Mouse (Mus musculus): ENCODE results near the gene Lcat. TPM values are rescaled to one million over a fixed set of nuclear protein-coding genes. Genes with fewer than 3 reads are reported as not detected.
A peak's percentile ranks its signal among the peaks of the same experiment; 100 is the strongest.

Gene Lcat
- polyA plus RNA-seq, 1 experiment from 2014 or later = 2.1 TPM

DNA sequence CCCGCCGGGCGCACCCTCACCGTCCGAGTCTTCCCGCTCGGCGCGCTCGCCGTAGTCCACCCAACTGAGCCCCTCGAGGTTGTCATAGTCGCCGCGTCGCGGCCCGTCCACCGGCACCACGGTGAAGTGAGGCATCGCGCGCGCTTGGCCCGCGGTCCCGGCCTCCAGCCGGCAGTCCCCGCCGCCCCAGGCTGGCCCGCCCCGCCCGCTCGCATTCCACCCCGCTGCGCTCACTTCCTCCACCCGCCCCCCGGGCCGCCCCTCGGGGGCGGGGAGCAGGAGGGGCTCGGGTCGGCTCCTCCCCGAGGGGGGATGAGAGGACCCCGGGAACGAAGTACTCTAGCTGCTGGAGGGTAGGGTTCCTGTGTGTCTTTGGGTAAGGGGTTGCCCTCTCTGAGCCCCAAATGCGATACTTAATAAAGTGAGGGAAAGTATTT is 22.7 kb upstream of the Lcat start, which contains the start of gene Slc12a4:
TSS of gene Slc12a4 (minus strand) at position 193 of the 437 bp plus-strand sequence.
- peak within 1 kb of the TSS; percentile 86 for H3K4me2 ChIP-seq (replicated peaks)
- H3K9me3 ChIP-seq = no peaks in the 10 kb centered on the region
- no peaks in the 10 kb centered on the region for H3K27me3 ChIP-seq (replicated peaks)
- WGBS = under 1% methylated on average over 43 of the region's 47 CpGs
- no peaks in the 10 kb centered on the region for H3K36me3 ChIP-seq
- H3K4me1 ChIP-seq (replicated peaks) = peaks cover 30% of the 10 kb centered on the region
- H3K9ac ChIP-seq = peak within 1 kb of the TSS; percentile 86
- peak within 1 kb of the TSS; percentile 78 for H3K4me3 ChIP-seq (replicated peaks)
- H3K27ac ChIP-seq = peak within 1 kb of the TSS; percentile 95
- ATAC-seq = peak; percentile 94

DNA sequence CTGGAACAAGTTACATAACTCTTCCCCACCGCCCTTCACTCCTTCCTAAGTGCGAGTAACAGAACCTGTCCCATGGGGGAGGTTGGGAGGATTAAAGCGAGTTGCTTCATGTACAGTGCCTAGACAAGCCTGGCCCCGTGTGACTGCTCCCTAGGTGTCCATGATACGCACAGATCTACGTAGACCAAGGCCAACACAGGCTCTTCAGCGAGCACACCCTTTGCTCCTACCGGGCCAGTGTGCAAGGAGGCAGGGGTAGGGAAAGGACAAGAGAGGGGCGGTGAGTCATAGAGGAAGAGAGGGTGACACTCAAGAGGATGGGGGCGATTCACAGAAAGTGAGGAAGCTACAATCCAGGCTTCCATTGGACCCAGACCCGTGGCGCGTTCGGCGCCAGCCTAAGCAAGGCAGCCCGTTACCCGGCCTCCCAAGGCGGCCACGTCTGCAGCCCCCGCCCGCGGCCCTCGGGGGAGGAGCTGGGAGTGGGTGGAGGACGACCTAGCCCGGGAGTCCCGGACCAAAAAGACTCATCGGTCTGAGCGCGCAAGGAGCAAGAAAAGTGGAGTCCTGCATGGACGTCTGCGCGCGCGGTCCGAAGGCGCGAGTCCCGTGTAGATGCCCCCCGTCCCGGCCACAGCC is 22.2 kb upstream of the Lcat start:
- no peaks in the 10 kb centered on the region for H3K27me3 ChIP-seq (replicated peaks)
- ATAC-seq = peak; percentile 81
- H3K4me3 ChIP-seq (replicated peaks) = peak overlapping the region; percentile 78
- H3K27ac ChIP-seq = peak overlapping the region; percentile 95
- peak overlapping the region; percentile 86 for H3K4me2 ChIP-seq (replicated peaks)
- peak overlapping the region; percentile 86 for H3K9ac ChIP-seq
- WGBS = 2% methylated on average over 40 of the region's 40 CpGs
- H3K9me3 ChIP-seq = no peaks in the 10 kb centered on the region
- H3K4me1 ChIP-seq (replicated peaks) = peaks cover 31% of the 10 kb centered on the region
- no peaks in the 10 kb centered on the region for H3K36me3 ChIP-seq

DNA sequence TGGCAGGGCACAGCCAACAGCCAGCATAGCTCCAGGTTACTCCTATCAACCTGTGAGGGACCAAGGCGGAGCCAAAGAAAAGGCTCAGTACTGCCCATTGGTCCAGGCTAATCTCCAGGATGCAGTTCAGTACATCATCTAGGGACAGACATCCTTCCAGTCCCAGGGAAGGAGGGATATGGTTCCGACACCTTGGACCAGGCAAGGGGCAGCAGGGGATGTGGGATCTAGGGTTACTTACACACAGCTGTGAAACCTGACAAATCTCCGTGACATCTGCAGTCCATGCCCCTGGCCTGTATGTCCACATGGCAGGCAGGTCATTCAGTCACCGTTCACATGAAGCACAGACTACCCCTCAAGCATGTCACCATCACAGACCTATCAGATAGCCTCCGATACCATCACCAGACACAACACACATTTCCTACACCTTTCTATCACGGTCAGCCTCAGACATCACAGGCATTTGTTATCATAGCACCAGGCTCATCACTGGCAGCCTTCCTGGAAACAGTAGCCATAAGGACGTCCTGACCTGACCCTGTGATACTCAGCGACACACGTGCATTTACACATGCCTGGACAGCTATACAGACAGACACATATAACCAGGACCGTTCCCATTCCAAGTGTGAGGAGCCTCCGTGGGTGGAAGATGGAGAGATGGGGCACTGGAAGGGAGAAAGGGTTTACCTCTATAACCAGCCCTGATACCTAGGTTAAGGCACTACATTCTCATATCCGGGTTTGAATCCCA is 21.5 kb upstream of the Lcat start:
- Histone ChIP-seq H3K27ac (no peak overlapping the region), H3K4me1 (replicated peaks) (peaks cover 32% of the 10 kb centered on the region), H3K9ac (peak overlapping the region; percentile 86), H3K4me2 (replicated peaks) (peak overlapping the region; percentile 86), H3K4me3 (replicated peaks) (peak overlapping the region; percentile 78), H3K27me3 (replicated peaks) (no peaks in the 10 kb centered on the region), H3K36me3 (no peaks in the 10 kb centered on the region; the same call in 1 of the 2 replicates), H3K9me3 (no peaks in the 10 kb centered on the region)
- ATAC-seq = no peak; the same call in 1 of the 2 replicates
- WGBS = 51% methylated on average over 12 of the region's 12 CpGs

DNA sequence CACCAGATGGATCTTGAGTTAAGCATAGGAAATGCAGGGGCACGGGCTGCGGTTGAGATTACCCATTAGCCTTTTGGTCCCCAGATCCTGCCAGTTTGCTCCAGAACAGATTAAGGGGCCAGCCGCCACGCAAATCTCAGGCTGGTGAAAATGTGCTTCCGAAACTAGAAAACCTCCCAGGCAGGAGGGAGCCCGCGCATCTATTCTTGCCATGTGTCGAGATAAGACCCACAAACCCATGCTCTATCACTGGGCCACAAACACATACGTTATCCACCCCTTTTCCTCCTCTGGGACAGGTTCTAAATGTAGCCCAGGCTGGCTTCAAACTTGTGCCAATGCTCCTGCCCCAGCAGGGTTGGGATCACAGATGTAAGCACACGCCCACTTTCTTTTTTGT is 18.4 kb upstream of the Lcat start:
- no peak for ATAC-seq
- Histone ChIP-seq H3K4me1 (replicated peaks) (peaks cover 25% of the 10 kb centered on the region), H3K27me3 (replicated peaks) (no peaks in the 10 kb centered on the region), H3K27ac (no peak overlapping the region), H3K36me3 (no peaks in the 10 kb centered on the region; the same call in none of the 2 replicates), H3K4me3 (replicated peaks) (no peak overlapping the region), H3K9ac (no peak overlapping the region), H3K4me2 (replicated peaks) (no peak overlapping the region), H3K9me3 (no peaks in the 10 kb centered on the region)
- WGBS = 87% methylated on average over 10 of the region's 10 CpGs

DNA sequence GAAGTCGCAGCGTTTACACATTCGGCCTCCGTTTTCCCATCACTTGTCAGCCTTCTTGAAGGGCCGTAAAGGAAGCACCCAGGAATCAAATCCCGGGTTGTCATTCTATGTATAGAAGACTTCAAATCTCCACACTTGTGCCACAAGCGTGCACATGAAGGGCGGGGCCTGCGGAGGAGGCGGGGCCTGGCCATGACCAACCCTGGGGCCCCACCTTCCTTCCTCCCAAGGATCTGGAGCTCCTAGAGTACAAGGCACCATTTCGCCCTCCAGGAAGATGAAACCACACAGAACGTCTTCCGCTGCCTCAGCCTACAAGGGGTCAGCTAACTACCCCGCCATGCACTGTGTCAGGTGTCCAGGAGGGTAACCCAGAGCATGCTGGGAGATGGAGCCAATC is 17.9 kb upstream of the Lcat start:
- no peak overlapping the region for H3K4me2 ChIP-seq (replicated peaks)
- no peak overlapping the region for H3K27ac ChIP-seq
- H3K27me3 ChIP-seq (replicated peaks) = no peaks in the 10 kb centered on the region
- no peak overlapping the region for H3K9ac ChIP-seq
- 84% methylated on average over 14 of the region's 14 CpGs for WGBS
- no peak overlapping the region for H3K4me3 ChIP-seq (replicated peaks)
- peaks cover 23% of the 10 kb centered on the region for H3K4me1 ChIP-seq (replicated peaks)
- H3K9me3 ChIP-seq = no peaks in the 10 kb centered on the region
- no peaks in the 10 kb centered on the region; the same call in none of the 2 replicates for H3K36me3 ChIP-seq
- no peak for ATAC-seq

DNA sequence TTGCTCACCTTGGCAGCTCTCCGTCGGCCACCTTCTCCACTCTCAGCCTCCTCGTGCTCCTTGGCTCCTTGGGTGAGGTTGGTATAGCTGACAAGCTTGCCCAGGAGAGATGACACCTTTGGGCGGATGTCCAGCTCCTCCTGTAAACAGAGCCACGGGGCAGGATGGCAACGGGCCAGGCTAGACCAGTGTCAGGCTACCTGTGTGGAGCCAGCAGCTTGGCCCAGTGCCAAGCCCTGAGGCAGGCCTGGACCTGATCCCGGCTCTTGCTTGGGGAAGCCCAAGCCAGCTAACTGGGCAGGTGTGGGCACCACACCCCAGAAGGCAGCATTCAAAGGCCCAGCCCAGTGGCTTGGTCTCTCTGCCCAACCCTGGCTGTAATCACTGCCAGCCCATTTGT is 16.2 kb upstream of the Lcat start:
- H3K9me3 ChIP-seq = no peaks in the 10 kb centered on the region
- whole genome bisulfite sequencing = 77% methylated on average over 7 of the region's 7 CpGs
- no peak overlapping the region for H3K9ac ChIP-seq
- H3K27me3 ChIP-seq (replicated peaks) = no peaks in the 10 kb centered on the region
- no peaks in the 10 kb centered on the region; the same call in none of the 2 replicates for H3K36me3 ChIP-seq
- no peak overlapping the region for H3K4me3 ChIP-seq (replicated peaks)
- ATAC-seq = peak; percentile 66; the same call in 1 of the 2 replicates
- H3K27ac ChIP-seq = no peak overlapping the region
- peaks cover 13% of the 10 kb centered on the region for H3K4me1 ChIP-seq (replicated peaks)
- no peak overlapping the region for H3K4me2 ChIP-seq (replicated peaks)

DNA sequence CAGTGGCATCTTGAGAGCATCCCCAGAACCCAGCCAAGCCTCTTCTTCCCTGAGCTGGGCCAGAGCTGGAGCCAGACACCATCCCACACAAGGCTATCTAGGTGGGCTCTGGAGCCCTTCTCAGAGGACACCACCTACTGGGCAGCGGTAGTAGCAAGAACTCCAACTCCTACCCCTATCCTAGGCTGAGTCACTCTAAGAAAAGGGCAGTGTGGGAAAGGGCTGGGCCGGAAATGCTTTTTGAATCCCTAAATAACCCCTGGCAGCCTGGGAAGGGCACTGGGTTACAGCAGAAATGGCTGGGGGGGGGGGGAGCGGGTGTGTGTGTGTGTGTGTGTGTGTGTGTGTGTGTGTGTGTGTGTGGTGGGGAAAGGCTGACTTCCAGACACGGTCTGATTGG is 14.6 kb upstream of the Lcat start:
- 69% methylated on average over 4 of the region's 4 CpGs for WGBS
- Histone ChIP-seq H3K4me2 (replicated peaks) (no peak overlapping the region), H3K27me3 (replicated peaks) (no peaks in the 10 kb centered on the region), H3K9ac (no peak overlapping the region), H3K27ac (no peak overlapping the region), H3K4me1 (replicated peaks) (0 out of 2 replicates have a peak, but pooled peaks cover 2% of the 10 kb centered on the region), H3K9me3 (no peaks in the 10 kb centered on the region), H3K4me3 (replicated peaks) (no peak overlapping the region), H3K36me3 (peaks cover 6% of the 10 kb centered on the region)
- no peak for ATAC-seq

DNA sequence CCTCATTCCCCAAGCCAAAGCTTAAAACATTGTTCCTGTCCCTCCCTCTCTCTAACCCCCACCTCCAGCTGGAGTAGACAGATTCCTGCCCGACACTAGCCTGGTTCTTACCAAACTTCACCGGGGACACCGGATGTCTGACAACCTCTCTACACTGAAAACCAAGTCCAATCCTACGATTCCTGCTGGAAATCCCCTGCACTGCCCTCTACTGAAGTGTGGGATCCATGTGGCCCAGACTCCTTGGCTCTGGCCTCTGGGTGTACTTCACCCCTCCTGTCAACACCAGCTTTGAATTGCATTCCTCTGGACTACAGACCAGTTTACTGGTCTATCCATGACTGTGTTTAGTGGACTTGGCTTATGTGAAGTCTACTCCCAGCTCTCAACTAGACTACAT is 13.4 kb upstream of the Lcat start:
- 93% methylated on average over 4 of the region's 4 CpGs for WGBS
- H3K9ac ChIP-seq = no peak overlapping the region

DNA sequence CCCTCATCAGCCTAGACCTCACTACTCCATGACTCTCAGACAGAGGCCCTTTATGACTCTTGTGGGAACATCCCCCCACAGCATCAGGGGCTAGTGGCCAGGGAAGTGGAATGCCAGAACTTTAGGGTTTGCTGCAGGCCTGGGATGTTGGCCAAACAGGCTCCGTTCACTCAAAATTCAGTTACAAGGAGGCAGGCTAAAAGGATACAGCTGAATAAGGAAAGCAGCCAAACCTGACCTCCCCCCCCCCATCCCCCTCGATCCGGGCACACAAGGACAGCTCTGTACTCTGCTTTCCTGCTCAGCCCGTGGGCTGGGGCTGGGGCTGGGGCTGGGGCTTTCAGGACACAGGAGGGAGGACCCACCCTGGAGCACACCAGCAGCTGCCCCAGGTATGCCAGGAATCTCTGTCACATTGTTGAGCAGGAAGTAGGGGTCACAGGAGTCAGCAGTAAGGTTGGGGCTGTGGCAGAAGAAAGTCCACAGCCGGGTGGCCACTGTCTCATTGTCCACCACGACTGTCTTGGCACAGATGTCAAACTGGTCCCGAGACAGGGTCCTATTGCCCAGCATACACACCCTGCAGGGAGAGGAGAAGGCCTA is 8.0 kb upstream of the Lcat start:
- 0 out of 2 replicates have a peak, but pooled peaks have one; percentile 21 for ATAC-seq
- 26% methylated on average over 7 of the region's 7 CpGs for WGBS
- H3K36me3 ChIP-seq = peaks cover 15% of the 10 kb centered on the region; the same call in 1 of the 2 replicates

More for the DNA sequence above, 13.4 kb upstream of the Lcat start:
- no peaks in the 10 kb centered on the region for H3K9me3 ChIP-seq
- ATAC-seq = no peak
- 0 out of 2 replicates have a peak, but pooled peaks cover 2% of the 10 kb centered on the region for H3K4me1 ChIP-seq (replicated peaks)
- H3K4me3 ChIP-seq (replicated peaks) = no peak overlapping the region
- no peaks in the 10 kb centered on the region for H3K27me3 ChIP-seq (replicated peaks)
- peaks cover 6% of the 10 kb centered on the region for H3K36me3 ChIP-seq
- no peak overlapping the region for H3K4me2 ChIP-seq (replicated peaks)
- H3K27ac ChIP-seq = no peak overlapping the region

DNA sequence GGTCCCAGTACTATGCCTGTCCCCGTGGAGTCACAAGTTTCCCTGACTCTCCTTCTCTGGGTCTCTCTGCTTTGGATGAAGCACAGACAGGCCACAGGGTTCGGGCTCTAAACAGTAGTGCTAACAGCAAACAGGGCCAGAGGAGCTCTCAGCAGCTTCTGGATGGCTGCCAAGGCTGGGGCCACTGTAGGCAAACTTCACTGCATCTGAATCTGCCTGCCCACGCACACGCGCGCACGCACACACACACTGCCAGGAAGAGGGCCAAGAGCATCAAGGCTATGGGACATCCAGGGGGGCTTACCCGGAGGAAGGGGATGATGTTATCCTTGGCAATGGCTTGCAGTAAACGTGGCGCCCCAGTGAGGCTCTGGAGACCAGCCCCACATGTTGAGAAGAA is 6.2 kb upstream of the Lcat start:
- no peak overlapping the region for H3K9ac ChIP-seq
- H3K27me3 ChIP-seq (replicated peaks) = no peaks in the 10 kb centered on the region
- 57% methylated on average over 10 of the region's 10 CpGs for WGBS
- H3K4me2 ChIP-seq (replicated peaks) = no peak overlapping the region
- ATAC-seq = peak; percentile 59
- no peaks in the 10 kb centered on the region for H3K9me3 ChIP-seq
- H3K4me3 ChIP-seq (replicated peaks) = no peak overlapping the region
- H3K36me3 ChIP-seq = peaks cover 22% of the 10 kb centered on the region; the same call in 1 of the 2 replicates
- H3K27ac ChIP-seq = no peak overlapping the region
- peaks cover 7% of the 10 kb centered on the region for H3K4me1 ChIP-seq (replicated peaks)

More for the DNA sequence above, 8.0 kb upstream of the Lcat start:
- Histone ChIP-seq H3K9me3 (no peaks in the 10 kb centered on the region), H3K4me1 (replicated peaks) (peaks cover 7% of the 10 kb centered on the region), H3K4me3 (replicated peaks) (no peak overlapping the region), H3K4me2 (replicated peaks) (no peak overlapping the region), H3K9ac (no peak overlapping the region), H3K27me3 (replicated peaks) (no peaks in the 10 kb centered on the region), H3K27ac (no peak overlapping the region)

DNA sequence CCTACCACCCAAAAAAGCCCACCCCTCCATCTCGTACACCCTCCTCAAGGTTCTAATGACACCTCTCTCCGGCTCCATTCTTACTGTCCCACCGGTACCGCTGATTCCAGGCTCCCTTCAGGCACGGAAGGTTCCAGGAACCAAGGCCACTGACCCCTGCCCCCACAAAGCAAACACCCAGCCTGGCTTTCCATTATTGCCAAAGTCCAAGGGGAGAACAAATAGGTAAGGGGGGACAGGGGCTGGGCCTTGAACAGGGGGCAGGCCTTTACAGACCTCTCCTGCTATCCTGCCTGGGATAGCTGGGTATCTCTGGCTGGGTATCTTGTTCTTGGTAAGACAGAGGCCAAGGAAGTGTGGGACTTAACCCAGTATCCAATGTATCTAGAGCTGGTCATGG is 640 bp downstream of the Lcat start:
- H3K9me3 ChIP-seq = no peaks in the 10 kb centered on the region
- H3K27me3 ChIP-seq (replicated peaks) = no peaks in the 10 kb centered on the region
- no peak overlapping the region for H3K9ac ChIP-seq
- H3K27ac ChIP-seq = no peak overlapping the region
- WGBS = 92% methylated on average over 5 of the region's 5 CpGs
- H3K4me1 ChIP-seq (replicated peaks) = 0 out of 2 replicates have a peak, but pooled peaks cover 4% of the 10 kb centered on the region
- no peak overlapping the region for H3K4me2 ChIP-seq (replicated peaks)
- H3K36me3 ChIP-seq = peaks cover 10% of the 10 kb centered on the region; the same call in 1 of the 2 replicates
- no peak overlapping the region for H3K4me3 ChIP-seq (replicated peaks)
- no peak for ATAC-seq

DNA sequence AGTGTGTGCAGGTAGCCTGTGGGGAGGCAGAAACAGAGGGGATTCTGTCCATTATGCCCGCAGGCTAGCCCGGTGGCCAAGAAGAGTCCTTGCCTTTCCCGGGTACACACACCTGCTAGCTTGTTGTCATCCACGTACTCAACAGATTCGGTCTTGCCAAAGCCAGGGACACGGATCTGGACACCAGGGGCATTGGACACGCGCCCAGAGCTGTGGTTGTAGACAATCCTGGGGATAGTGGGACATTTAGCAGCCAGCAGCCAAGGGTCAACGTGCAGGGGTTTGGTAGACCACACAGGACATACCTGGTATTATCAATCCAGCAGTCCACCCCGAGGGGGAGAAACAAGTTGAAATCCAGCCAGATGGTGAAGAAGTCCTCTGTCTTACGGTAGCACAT is 1.2 kb downstream of the Lcat start:
- no peaks in the 10 kb centered on the region for H3K27me3 ChIP-seq (replicated peaks)
- 0 out of 2 replicates have a peak, but pooled peaks cover 4% of the 10 kb centered on the region for H3K4me1 ChIP-seq (replicated peaks)
- WGBS = 90% methylated on average over 11 of the region's 11 CpGs
- H3K27ac ChIP-seq = no peak overlapping the region
- H3K4me3 ChIP-seq (replicated peaks) = no peak overlapping the region
- H3K4me2 ChIP-seq (replicated peaks) = no peak overlapping the region
- H3K9ac ChIP-seq = no peak overlapping the region
- peaks cover 10% of the 10 kb centered on the region; the same call in 1 of the 2 replicates for H3K36me3 ChIP-seq
- no peaks in the 10 kb centered on the region for H3K9me3 ChIP-seq
- ATAC-seq = no peak

Measured in intestine, embryonic 15.5 days (tissue).